Mouse (Mus musculus) ES-E14 (cell line): Measurements from ENCODE around the gene Vmn1r204. TPM values are rescaled to one million over a fixed set of nuclear protein-coding genes. Genes with fewer than 3 reads are reported as not detected.
"Not testable (repeated sequence)": the region's sequence is repeated elsewhere in the genome, so short reads cannot be mapped to it uniquely, and the experiment has no call there.

Source experiments
- DNase-seq: peaks from one replicate; pipeline ENCODE4 v3.0.0-alpha.2; 2013; ENCODE audit warnings: low read depth, low spot score
- H3K27ac ChIP-seq: 2 replicates; pipeline ENCODE4 v1.5.1; 2012; ENCODE audit warnings: low read depth, mild to moderate bottlenecking, low read length, moderate library complexity, mixed read lengths; ENCODE audit not compliant: poor library complexity, insufficient read depth, severe bottlenecking
- H3K36me3 ChIP-seq: 2 replicates; pipeline ENCODE4 v1.6.1; 2012; ENCODE audit warnings: mild to moderate bottlenecking, low read length, moderate library complexity, mixed read lengths; ENCODE audit not compliant: control insufficient read depth, poor library complexity, insufficient read depth, severe bottlenecking
- H3K4me1 ChIP-seq, 2 experiments: fragments of 150-350 bp in 1 of 2; sonication (generic) in 1 of 2; 2 replicates each; pipeline ENCODE4 v1.6.1; 2012; ENCODE audit warnings: low read length in 2 of 2, mild to moderate bottlenecking in 1 of 2, mixed read lengths in 1 of 2; ENCODE audit not compliant: control insufficient read depth in 2 of 2, insufficient read depth in 2 of 2, poor library complexity in 1 of 2
- H3K4me3 ChIP-seq, 2 experiments: fragments of 150-350 bp in 1 of 2; sonication (generic) in 1 of 2; 2 replicates each; pipeline ENCODE4 v1.5.1; 2012; ENCODE audit warnings: low read length in 2 of 2, low read depth in 1 of 2, mild to moderate bottlenecking in 1 of 2, mixed read lengths in 1 of 2; ENCODE audit not compliant: insufficient read depth in 1 of 2, poor library complexity in 1 of 2, severe bottlenecking in 1 of 2
- H3K9ac ChIP-seq: 2 replicates; pipeline ENCODE4 v1.6.1; 2012; ENCODE audit warnings: low read depth, mild to moderate bottlenecking, low read length, mixed read lengths; ENCODE audit not compliant: poor library complexity, insufficient read depth, severe bottlenecking
- H3K9me3 ChIP-seq: fragments of 150-350 bp; sonication (generic); 2 replicates; pipeline ENCODE4 v1.6.1; 2012; ENCODE audit warnings: low read depth, mild to moderate bottlenecking, low read length; ENCODE audit not compliant: control insufficient read depth, insufficient read depth
- CHD2 ChIP-seq: IDR thresholded peaks from 2 replicates; pipeline ENCODE4 v1.6.1; 2014; ENCODE audit warnings: mild to moderate bottlenecking, low read depth, low read length, inconsistent platforms
- HCFC1 ChIP-seq: IDR thresholded peaks from 2 replicates; pipeline ENCODE4 v1.6.1; 2012; ENCODE audit warnings: low read length, inconsistent platforms, borderline replicate concordance; ENCODE audit not compliant: insufficient read depth
- MAFK ChIP-seq: IDR thresholded peaks from 2 replicates; pipeline ENCODE4 v1.6.1; 2014; ENCODE audit warnings: mild to moderate bottlenecking, low read depth, low read length, inconsistent platforms; ENCODE audit not compliant: insufficient read depth
- ZC3H11A ChIP-seq: IDR thresholded peaks from 2 replicates; pipeline ENCODE4 v1.6.1; 2012; ENCODE audit warnings: low read depth, mild to moderate bottlenecking, inconsistent platforms, low read length, borderline replicate concordance
- ZNF384 ChIP-seq: IDR thresholded peaks from 2 replicates; pipeline ENCODE4 v1.6.1; 2012; ENCODE audit warnings: low read depth, low read length, inconsistent platforms
- in situ Hi-C, 2 experiments: fragments of 600-800 bp; cut with MboI; formaldehyde crosslinking; loops; one replicate each; pipeline ENCODE4 v1.15.1; 2025; ENCODE audit warnings: low sequenced_read_pairs in 2 of 2, inconsistent platforms in 1 of 2; ENCODE audit not compliant: unreplicated experiment in 2 of 2
- total RNA-seq: library from RNA; depleted of rRNA; stranded (reverse); fragments of 300-350 nt; gene quantifications from 2 replicates; pipeline ENCODE4 v1.2.3, GENCODE M21; 2012; rRNA removed

The Vmn1r204 gene
- not detected in 2 replicates for total RNA-seq

GRCm38 (mm10) chr13:22552898-22553297 lies at the start of gene Vmn1r204:
Gene Vmn1r204 (plus strand): TSS chr13:22553198.
- DNase-seq = not testable (repeated sequence)

GRCm38 (mm10) chr13:22505281-22505680 lies 47.7 kb upstream of the Vmn1r204 start, which contains the start of gene Vmn1r202:
Gene Vmn1r202 (minus strand): TSS chr13:22505381.
- in situ Hi-C loops = no loop called here
- no peak for TF ChIP-seq MAFK
- TF ChIP-seq ZNF384 = no peak
- TF ChIP-seq CHD2 = no peak
- no peak for TF ChIP-seq HCFC1
- TF ChIP-seq ZC3H11A = no peak
- no peaks in the 10 kb centered on the region for H3K4me1 ChIP-seq

More at GRCm38 (mm10) chr13:22552898-22553297, at the start of gene Vmn1r204:
- H3K9me3 ChIP-seq, H3K9ac ChIP-seq, in situ Hi-C loops, H3K27ac ChIP-seq, H3K4me1 ChIP-seq, H3K36me3 ChIP-seq, H3K4me3 ChIP-seq: not testable (repeated sequence)

GRCm38 (mm10) chr13:22517814-22518213 lies 35.2 kb upstream of the Vmn1r204 start, which contains the start of gene Vmn1r203:
Gene Vmn1r203 (plus strand): TSS chr13:22518114.
- DNase-seq = no peak
- Histone ChIP-seq H3K4me1 (no peaks in the 10 kb centered on the region), H3K4me3 (no peak within 1 kb of the TSS), H3K9me3 (no peaks in the 10 kb centered on the region), H3K9ac (no peak within 1 kb of the TSS), H3K27ac (no peak within 1 kb of the TSS), H3K36me3 (no peaks in the 10 kb centered on the region)
- no peak for TF ChIP-seq ZC3H11A
- TF ChIP-seq ZNF384 = no peak
- TF ChIP-seq HCFC1 = no peak
- TF ChIP-seq MAFK = no peak
- TF ChIP-seq CHD2 = no peak
- in situ Hi-C loops = no loop called here

More at GRCm38 (mm10) chr13:22505281-22505680, 47.7 kb upstream of the Vmn1r204 start, which contains the start of gene Vmn1r202:
- no peaks in the 10 kb centered on the region for H3K9me3 ChIP-seq
- H3K9ac ChIP-seq = no peak within 1 kb of the TSS
- H3K36me3 ChIP-seq = no peaks in the 10 kb centered on the region
- no peak within 1 kb of the TSS for H3K27ac ChIP-seq
- no peak within 1 kb of the TSS for H3K4me3 ChIP-seq
- no peak for DNase-seq

GRCm38 (mm10) chr13:22574911-22575310 lies 21.9 kb downstream of the Vmn1r204 start:
- H3K4me1 ChIP-seq, H3K9ac ChIP-seq, in situ Hi-C loops, H3K4me3 ChIP-seq, H3K9me3 ChIP-seq, H3K36me3 ChIP-seq, DNase-seq, H3K27ac ChIP-seq: not testable (repeated sequence)

GRCm38 (mm10) chr13:22583336-22583735 lies 30.3 kb downstream of the Vmn1r204 start:
- 0 out of 2 replicates have a peak overlapping the region, but pooled peaks have one; percentile 57 for H3K9ac ChIP-seq
- in situ Hi-C loops, H3K9me3 ChIP-seq, H3K36me3 ChIP-seq, H3K27ac ChIP-seq, H3K4me1 ChIP-seq: not testable (repeated sequence)
- H3K4me3 ChIP-seq = peak overlapping the region; percentile 44 to 66
- peak; percentile 15 for DNase-seq
